Mouse (Mus musculus) forelimb bud, embryonic 11.5 days (tissue): ENCODE results near the gene Dpm2.

Experiments used
- DNase-seq: peaks from one replicate; pipeline ENCODE4 v3.0.0-alpha.2; 2012; ENCODE audit warnings: low read depth, low spot score

Gene Dpm2

DNA sequence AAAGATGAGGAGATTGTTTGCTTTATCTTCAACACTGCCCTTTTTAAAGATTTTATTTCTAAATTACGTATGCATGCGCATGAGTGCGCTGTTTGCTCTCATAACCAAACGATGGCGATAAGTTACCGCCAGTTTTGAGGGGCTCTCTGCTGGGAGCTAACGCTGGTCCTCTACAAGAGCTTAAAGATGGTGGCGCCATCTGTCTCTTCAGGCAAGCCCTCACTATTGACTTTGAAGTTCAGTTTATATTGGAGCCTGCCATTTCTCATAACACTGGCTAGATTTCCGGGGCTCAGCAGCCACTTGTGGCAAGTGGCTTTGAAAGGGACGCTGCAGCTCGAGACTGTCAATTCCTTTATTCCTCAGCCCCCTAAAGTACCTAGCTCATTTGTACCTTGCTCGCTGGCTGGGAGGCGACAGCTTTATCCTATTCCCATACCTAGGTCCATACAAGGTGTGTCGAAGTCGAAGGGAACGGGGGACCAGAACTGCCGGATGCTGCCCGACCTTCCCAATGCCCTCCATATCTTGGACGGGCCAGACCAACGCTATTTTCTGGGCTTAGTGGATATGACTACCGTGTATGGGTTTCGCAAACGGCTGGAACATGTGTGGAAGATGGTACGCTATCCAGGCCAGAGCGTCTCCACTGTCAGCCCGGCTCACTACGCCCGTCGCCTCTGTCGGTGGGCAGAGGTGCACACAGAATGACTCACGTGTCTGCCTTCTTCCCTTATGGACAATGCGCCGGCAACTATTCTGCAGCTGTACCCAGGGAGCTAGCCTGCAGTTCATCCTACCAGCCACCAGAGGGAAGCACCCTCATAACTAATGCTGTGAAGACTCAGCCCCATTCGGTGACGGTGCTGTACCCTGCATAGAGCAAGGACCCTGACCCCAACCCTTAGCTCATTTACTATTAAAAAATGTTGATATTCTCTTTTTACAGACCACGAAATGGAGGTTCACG, 12.5 kb downstream of the Dpm2 start:
- peak; percentile 89 for DNase-seq

DNA sequence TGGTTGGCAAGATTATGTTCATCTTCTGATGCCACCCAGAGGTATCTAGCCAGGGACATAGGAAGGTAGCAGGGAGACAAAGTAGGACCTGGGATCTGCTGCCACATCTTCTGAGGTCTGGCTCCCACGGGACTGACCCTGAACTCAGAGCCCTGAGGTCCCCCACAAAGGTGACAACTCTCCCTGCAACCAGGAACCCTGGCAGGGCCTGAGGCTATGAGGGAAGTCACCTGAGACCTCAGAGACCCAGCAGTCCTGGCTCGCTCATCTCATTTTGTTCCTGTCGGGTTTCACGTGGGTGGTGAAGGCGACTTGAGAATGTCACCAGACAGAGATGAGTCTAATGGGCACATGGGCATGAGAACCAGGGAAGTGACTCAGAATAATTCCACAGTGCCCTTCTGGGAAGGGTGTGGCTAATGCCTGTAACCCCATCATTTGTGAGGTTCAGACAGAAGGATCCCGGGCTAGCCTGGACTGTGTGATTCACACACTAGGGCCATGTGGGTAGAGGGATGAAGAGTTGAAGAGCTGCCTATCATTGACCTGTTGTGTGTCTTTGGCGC, 14.6 kb downstream of the Dpm2 start:
- DNase-seq = no peak

DNA sequence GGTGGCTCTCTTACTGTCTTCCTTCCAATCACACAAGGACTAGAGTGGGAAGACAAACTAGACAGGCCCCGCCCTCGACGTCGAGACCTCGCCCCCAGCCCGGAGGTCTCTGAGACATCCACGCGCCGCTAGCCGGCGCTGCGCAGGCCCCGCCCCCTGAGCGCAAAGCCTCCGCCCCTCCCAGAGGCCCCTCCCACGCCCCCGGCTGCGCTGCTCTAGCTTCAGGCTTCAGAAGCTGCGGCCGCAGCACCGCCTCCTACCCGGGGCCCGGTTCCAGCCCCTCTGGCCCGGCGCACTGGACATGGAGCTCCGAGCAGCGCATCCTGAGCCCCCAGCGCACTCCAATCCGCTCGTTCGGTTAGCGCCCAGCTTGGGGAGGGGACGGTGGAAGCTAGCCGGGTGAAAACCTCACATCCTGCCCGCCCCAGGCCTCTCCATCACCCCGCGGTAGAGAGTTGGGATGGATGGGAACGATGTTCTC, 16.3 kb downstream of the Dpm2 start, which contains the start of gene St6galnac4:
Gene St6galnac4 (plus strand): TSS at position 225 of the 481 bp plus-strand sequence.
- peak; percentile 94 for DNase-seq

DNA sequence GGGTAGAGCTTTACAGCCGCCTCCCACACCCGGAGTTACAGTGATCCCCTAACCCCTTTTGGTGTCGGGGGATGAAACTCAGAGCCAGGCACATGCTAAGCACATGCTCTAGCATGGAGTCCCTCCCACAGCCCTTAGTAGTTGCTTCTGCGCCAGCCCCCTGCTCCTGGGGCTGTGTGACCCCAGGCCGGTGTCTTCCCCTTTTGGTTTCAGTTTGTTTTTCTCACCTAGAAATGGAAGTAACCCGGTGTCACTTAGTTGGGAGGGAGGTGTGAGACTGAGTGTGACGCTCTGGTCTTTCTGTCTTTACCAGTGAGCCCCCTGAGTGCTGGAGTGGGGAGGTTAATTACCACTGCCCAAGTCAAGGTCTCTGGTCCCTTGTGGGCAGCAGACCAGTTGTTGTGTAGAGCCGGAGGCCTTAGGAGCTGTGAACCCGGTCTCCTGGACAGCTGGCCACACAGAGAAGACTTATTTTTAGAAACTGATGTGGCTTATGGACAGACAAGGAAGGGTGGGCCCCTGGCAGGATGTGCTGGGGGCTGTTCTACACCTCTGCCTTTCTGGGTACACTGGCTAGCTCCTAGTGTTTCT, 17.2 kb downstream of the Dpm2 start:
- no peak for DNase-seq

DNA sequence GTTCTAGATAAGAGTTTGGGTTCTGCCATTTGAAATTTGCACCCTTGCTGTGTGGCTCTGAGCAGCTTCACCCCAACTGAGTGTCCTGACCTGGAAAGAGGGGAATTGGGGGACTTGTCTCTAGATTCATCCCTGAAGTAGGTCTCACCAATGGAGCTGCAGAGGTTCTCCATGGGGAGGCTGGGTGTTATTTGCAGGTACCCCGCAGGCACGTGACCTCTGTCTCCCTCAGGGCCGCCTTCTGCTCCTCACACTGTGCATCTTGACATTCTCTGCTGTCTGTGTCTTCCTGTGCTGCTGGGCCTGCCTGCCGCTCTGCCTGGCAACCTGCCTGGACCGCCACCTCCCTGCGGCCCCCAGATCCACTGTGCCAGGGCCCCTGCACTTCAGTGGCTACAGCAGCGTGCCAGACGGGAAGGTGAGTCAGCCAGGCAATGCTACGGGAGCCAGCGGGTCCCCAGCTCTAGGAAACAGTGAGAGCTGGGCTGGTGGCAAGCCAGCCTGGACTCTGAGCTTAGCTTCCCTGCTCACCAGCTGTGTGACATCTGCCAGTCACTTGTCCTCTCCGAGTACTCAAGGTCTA, 18.6 kb downstream of the Dpm2 start:
- DNase-seq = no peak

DNA sequence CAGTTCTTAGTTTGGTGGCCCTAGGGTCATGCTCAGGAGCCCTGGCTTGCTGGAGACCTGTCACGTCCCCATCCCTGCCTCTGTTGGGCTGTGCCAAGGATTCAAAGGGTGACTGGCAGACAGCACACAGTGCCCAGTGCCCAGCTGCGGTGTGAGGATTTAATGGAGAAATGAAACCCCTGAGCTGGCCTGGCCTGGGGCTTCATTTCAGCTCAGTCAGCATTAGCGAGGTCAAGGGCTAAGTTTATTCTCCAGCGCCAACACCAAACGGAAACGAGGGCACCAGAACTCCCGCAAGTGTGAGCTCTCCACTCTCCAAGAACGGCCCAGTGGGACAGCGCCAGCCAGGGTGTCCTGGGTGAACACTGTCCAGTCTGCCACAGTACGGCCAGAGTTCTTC, 19.6 kb downstream of the Dpm2 start:
- DNase-seq = no peak

DNA sequence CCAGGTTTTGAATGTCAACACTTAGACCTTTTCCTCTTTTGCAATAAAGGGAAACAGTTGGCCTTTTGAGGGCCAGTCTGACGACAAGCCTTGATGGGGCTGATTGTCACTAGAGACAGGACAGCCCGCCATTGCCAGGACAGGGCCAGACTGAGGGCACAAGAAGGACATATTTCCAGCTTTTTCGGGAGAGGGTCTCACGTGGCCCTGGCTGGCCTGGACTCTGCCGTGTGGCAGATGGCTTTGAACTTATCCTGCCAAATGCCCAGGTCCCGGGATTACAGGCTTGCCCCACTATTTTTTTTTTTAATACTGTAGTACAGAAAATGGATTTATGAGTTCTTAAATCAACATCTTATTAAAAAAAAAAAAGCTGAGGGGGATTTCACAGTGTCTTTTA, 20.6 kb downstream of the Dpm2 start:
- no peak for DNase-seq

DNA sequence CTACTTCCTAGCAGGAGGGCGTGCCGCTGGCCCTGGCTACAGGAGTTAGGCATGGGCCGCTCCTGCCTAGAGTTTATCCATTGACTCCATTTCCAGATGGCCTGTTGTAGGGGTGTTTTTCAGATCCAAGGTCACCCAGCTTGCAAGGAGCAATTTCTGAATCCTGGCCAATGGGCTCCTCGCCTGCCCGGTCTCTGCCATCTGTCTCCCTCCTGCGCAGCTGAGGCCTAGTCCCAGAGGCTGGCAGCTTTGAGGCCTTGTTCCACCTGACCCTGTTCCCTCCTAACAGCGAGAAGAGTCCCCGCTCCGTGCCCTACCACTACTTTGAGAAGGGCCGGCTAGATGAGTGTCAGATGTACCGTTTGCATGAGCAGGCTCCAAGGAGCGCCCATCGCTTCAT, 26.1 kb downstream of the Dpm2 start:
- DNase-seq = no peak

DNA sequence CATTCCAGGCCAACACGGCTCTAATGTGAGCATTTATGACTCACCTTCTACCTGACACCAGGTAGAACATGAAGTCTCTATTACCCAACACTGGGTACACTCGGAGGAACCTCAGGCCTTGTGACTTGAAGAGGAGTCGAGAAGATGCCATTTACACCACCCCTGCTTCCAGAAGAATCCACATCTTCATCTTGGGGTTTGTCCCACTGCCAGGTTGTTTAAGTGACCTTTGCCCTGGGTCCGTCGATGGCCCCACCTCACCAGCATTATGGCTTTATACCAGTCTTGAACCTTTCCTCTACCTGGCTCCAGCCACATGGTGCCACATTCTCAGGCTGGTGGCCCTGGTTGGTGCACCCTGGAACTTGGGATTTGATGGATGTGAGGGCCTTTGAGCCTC, 26.6 kb downstream of the Dpm2 start:
- no peak for DNase-seq

DNA sequence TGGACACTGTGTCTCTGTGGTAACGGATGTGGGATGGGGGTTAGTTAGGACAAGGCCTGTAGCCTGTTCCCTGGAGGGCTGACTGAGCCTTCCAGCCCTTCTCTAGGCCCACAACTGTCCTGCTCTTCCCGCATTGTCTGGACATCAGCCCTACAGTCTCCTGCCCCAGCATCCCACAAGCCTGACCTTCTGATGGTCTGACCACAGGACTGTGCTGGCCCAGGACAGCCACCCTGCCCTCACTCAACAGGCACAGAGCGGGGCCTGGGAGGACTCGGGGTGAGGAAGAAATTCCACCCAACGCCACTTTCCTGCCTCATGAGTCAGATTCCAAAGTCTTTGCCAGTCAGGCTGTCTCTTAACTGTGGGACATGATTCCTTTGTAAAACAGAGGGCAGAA, 27.0 kb downstream of the Dpm2 start:
- no peak for DNase-seq

DNA sequence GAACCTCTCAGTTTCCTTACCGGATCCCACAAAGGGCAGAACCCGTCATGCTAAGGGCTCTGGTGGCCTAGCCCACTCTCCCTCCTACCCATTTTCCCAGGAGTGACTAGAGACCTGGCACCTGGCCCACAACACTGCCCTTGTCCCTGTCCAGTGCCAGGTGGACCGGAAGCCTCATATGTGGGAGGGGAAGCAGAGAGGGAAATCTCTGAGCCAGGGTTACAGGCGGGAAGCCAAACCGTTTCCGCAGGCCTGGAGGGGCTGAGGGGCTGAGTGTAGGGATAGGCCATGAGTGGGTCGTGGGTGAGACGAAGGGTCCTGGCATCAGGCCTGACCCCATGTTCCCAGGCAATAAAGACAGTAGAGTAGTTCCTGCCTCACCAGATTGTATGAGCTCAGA, 27.8 kb downstream of the Dpm2 start:
- no peak for DNase-seq

DNA sequence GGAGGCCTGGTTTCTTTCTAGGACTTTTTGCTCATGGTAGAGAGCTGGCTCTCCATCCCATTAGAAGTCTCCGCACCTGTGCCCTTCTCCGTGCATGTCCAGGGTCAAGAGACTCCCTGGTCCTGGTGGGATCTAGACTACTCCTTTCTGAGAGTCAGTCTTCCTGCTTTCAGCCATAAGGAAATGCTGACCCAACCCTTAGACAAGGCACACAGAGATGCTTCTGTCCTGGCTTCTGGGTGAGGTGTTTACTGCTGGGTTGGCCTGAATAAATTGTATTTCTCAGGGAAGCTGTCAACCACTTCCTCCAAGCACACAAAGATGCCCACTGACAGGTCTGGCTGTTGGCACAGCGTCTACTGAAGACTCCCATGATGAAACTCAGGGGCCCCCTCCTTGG, 28.8 kb downstream of the Dpm2 start, which contains the start of gene St6galnac6:
Gene St6galnac6 (plus strand): TSS at position 301 of the 400 bp plus-strand sequence.
- no peak for DNase-seq

DNA sequence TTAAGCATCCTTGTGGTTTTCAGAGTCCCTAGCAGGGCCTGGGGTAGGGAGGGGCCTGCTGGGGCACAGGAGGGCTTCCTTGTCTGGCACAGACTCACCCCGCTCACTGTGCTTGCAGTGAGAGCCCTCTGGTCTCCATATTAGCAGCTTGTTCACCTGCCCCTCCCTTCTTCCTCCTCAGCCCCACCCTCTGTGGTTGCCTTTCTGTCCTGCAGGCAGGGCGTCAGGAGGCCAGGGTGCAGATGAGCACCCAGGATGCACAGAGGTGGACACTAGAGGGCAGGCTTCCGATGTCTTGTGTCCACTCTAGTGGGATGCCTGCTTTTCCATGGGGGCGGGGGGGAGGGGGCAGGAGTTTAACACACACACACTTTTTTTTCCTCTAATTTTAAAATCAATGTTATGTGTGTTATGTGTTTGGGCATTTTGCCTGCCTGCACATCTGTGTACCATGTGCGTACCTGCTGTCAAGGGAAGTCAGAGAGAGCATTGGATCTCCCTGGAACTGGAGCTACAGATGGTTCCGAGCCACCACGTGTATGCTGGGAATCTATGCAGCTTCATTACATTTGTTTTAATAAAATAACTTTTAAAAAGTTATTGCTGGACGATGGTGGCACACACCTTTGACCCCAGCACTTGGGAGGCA, 30.9 kb downstream of the Dpm2 start:
- no peak for DNase-seq

DNA sequence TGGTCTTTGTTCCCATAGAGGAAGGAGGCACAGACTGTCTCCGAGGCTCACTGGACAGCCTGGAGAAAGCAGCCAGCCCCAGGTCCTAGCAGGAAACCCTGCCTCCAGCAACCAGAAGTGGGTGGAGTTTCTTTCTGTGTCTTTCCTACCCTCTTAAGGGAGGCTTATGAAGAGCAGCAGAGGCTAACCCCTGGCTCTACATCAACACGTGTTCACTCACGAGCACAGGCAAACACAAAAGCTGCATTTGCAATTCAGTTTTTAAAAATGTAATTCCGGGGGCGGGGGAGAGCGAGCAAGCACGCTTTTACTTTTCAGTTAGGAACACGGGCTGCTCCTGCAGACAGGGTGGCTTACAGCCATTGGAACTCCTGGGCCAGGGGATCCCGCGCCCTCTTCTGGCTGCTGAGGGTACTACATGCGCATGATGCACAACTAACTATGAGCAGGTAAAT, 32.0 kb downstream of the Dpm2 start:
- DNase-seq = peak; percentile 81

DNA sequence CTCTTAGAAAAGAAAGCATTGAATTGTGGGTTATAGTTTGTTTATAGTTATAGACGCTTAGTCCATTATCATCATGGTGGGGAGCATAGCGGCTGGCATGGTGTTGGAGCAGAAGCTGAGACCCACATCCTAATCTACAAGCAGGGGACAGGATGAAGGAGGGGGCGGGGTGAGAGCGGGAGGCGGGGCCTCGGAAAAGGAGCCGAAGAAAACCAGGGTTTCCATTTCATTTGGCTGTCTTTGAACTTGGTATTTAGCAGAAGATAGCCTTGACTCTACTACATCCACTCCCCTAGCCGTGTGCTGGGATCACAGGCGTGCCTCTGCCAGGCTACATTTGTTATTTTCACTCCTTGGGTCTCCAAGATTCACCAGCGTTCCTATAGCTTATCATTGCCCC, 34.0 kb downstream of the Dpm2 start:
- no peak for DNase-seq

DNA sequence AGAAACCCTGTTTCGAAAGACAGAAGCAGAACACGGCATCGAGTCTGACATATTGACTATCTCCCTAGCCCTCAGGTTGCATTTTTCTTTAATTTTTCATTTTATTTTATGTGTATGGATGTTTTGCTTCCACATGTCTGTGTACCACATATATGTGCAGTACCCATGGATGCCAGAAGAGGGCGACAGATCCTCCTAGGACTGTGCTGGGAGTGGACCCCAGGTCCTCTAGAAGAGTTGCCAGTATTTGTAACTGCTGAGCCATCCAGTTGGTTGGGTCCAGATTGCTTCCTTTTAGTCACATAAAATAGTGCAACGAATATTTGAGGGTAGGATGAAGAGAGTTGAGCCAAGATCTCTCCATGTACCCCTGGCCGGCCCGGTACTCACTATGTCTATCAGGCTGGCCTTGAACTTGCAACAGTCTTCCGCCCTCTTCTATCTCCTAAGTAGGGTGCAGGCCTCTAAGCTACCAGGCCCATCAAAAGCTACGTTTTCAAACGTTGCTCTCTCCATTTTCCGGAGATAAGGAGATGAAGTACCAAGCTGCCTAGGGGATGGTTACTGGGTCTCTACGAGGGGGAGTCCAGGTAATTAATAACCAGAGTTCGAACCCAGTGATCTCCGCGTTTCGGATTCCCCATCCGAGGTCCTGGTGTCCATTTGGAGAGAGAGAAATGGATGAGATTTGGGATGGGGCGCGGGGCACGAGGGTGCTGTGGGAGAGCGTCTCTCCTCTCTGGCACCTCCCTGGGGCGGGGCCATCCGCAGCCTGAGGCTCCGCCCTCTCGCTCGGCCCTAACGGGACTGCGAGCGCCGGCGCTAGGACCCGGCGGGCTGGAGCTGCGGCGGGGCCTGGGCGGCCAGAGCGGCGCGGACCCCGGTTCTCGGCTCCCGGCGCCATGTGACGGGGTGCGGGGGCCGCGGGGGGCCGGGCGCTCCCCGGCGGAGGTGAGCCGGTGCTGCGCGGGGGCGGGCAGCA, 35.8 kb downstream of the Dpm2 start:
- DNase-seq = peak; percentile 80

DNA sequence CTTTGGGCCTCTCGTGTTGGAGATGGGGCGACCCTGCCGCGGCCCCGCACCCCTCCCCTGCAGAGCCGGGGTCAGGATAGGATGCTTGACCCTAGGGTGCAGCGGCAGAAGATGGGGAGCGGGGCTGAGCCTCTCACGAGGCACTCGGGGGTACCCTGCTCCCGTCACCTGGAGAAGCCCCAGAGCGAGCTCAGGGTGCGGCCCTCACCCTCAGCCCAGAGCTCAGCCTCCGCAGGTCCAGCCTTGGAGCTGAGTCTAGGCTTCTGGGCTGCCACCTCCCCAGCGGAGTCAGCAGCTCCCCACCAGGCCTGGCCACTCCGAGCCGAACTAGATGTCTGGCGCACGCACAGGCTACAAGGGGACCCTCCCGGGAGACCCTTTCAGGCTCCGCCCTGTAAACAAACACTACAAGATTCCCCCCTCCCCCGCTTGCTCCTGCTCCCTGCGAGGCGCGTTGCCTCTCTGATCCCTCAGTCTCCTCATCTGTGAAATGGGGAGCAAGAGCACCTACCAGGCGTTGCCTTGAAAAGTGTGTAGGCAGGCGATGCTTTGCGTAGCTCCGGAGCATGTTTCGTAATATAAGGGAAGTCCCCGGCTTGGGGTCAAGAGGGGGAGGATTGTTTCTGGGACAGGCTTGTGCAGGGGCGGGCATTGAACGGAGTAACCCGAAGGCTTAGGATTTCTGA, 36.7 kb downstream of the Dpm2 start:
- peak; percentile 70 for DNase-seq

DNA sequence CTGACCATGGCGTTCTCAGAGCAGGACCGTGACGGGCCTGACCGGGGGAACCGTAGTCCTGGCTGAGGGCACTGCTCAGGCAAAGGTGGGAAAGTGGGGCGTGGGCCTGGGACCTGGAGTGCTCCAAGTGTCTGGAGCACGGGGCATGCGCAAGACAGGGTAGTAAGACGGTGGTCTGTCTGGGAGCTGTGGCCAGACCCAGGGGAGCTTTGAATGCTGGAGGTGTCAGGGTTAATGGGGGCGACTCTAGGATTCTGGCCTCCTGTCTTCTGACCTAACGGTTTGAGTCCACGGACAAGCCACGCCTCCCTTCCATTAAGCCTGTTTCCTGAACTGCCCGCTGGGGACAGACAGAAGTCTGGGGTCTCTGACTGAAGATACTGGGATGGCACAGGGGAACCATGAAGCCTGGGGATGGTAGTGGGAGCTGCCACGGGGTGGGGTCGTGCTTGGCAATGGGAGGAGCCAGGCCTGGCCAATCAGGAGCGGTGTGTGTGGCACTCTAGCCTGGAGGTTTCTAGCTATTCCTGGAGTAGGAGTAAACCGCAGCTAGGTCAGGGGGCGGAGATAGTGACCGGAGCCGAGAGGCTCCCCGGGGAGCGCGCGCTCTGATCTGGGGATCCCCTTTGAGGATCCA, 37.6 kb downstream of the Dpm2 start:
- peak; percentile 62 for DNase-seq

DNA sequence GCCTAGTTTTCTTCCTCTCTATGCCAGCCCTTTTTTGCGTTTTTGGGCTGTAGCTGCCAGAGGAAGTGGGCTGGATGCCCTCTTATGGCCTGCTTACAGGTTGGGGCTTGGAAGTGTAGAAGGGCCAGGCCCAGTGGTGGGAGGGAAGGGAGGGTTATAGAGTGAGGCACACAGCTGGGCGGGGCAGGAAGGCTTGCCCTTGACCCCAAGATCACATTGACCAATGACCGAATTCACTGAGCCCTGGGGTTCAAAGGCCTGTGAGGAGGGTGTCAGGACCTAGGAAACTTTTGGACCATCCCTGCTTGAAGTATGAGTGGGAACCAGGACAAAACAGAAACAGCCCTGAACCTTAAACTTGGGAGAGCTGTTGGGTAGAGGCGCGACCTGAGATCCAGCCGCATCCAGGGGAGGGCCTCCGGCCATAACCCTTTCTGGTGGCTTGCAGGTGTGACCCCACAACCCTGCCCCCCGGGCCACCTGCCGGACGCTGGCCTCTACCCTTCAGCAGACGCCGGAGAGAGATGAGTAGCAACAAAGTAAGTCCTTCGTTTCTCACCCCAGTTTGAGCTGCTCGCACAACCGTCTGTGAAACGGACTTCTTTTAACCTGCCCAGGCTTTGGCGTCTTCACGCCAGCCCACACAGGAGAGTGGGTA, 38.2 kb downstream of the Dpm2 start:
- no peak for DNase-seq
